Mouse (Mus musculus) neural tube, embryonic 15.5 days (tissue): ENCODE results near the gene Olfr91. TPM values are rescaled to one million over a fixed set of nuclear protein-coding genes. Genes with fewer than 3 reads are reported as not detected.

Experiments
- ATAC-seq: fragments of 200-750 bp; cut with Nextera tagmentation; 2 replicates; pipeline ENCODE4 v1.8.0; 2017; ENCODE audit warnings: mild to moderate bottlenecking, moderate TSS enrichment, moderate library complexity; ENCODE audit not compliant: low FRiP score
- H3K27ac ChIP-seq: fragments of 300-500 bp; sonication (generic); replicated peaks from 2 replicates; pipeline ENCODE4 v1.5.1; 2015; ENCODE audit warnings: mild to moderate bottlenecking, inconsistent platforms
- H3K27me3 ChIP-seq: fragments of 300-500 bp; sonication (generic); replicated peaks from 2 replicates; pipeline ENCODE4 v1.6.1; 2015; ENCODE audit warnings: inconsistent platforms
- H3K36me3 ChIP-seq: fragments of 300-500 bp; sonication (generic); 2 replicates; pipeline ENCODE4 v1.6.1; 2015; ENCODE audit warnings: inconsistent platforms
- H3K4me1 ChIP-seq: fragments of 300-500 bp; sonication (generic); 2 replicates; pipeline ENCODE4 v1.6.1; 2015; ENCODE audit warnings: inconsistent platforms
- H3K4me2 ChIP-seq: fragments of 300-500 bp; sonication (generic); 2 replicates; pipeline ENCODE4 v1.6.1; 2015; ENCODE audit warnings: inconsistent platforms, mild to moderate bottlenecking, moderate library complexity
- H3K4me3 ChIP-seq: fragments of 300-500 bp; sonication (generic); replicated peaks from 2 replicates; pipeline ENCODE4 v1.5.1; 2015; ENCODE audit warnings: mild to moderate bottlenecking, inconsistent platforms
- H3K9ac ChIP-seq: fragments of 300-500 bp; sonication (generic); replicated peaks from 2 replicates; pipeline ENCODE4 v1.6.1; 2015; ENCODE audit warnings: mild to moderate bottlenecking, inconsistent platforms
- H3K9me3 ChIP-seq: fragments of 300-500 bp; sonication (generic); replicated peaks from 2 replicates; pipeline ENCODE4 v1.6.1; 2016; ENCODE audit warnings: inconsistent platforms
- WGBS: fragments of 180-500 bp; shearing (Covaris S2); methylation state at CpG from one replicate; pipeline ENCODE4 v1.1.7; 2015; ENCODE audit warnings: mixed read lengths; 5-methylcytosine and 5-hydroxymethylcytosine counted together
- polyA plus RNA-seq: library from polyadenylated mRNA; unstranded; fragments of >200 nt; fragmentation: Nextera tagmentation; extraction: Ambion mirVana; gene quantifications from 2 replicates; pipeline ENCODE4 v1.2.1, GENCODE M21; 2015

Olfr91 gene
- polyA plus RNA-seq, 1 experiment from 2014 or later, result not detected

DNA sequence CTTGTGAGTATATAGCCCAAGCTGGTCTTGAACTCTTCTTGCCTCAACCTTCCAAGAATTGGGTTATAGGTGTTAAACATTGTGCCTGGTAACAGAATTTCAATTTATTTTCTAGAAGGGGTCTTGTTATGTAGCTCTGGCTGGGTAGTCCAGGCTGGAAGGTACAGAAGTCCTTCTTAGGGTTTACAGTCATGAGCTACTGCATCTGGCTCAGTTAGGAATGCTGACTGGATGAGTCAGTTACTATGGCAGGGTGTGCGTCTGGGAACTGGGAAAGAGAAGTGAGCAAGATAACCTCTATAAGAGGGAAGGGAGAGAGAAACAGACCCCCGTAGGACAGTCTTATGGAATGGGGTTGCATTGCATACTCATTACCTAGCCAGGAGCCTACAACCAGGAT, 22.3 kb downstream of the Olfr91 start:
- H3K4me2 ChIP-seq, result no peak overlapping the region
- no peaks in the 10 kb centered on the region for H3K27me3 ChIP-seq
- peaks cover 52% of the 10 kb centered on the region for H3K36me3 ChIP-seq
- no peak for ATAC-seq
- peaks cover 14% of the 10 kb centered on the region for H3K4me1 ChIP-seq
- WGBS, result 98% methylated on average over 2 of the region's 2 CpGs
- H3K9me3 ChIP-seq, result no peaks in the 10 kb centered on the region
- H3K9ac ChIP-seq, result no peak overlapping the region
- no peak overlapping the region for H3K4me3 ChIP-seq
- no peak overlapping the region for H3K27ac ChIP-seq

- Histone ChIP-seq H3K36me3 (peaks cover 58% of the 10 kb centered on the region), H3K9ac (no peak overlapping the region)
These were observed 22.9 kb downstream of the Olfr91 start for GRCm38 (mm10) chr17:37075181-37075580.

DNA sequence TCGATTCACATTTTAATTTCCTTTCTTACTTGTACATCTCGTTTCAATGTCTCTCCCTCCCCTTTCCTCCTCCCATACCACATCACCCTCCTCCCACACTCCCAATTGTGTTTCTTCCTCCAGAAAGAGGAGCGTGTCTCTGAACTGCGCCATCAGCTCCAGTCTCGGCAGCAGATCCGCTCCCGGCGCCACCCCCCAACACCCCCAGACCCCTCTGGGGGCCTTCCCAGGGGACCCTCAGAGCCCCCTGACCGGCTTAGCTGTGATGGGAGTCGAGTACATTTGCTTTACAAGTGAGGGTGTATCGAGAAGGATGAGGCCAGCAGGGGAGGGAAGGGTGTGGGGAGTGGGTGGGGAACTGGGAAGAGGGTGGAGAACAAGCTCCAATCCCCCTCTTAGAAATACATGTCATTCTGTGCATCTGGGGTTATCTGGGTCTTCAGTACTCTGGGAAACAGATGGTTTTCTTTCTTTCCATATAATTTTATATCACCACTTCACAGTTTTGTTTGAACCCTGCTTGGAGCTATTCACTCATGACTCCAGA, 25.3 kb downstream of the Olfr91 start:
- Histone ChIP-seq H3K4me3 (no peak overlapping the region), H3K4me1 (no peaks in the 10 kb centered on the region), H3K27me3 (no peaks in the 10 kb centered on the region), H3K36me3 (peaks cover 80% of the 10 kb centered on the region), H3K27ac (no peak overlapping the region; the same call in 1 of the 2 replicates), H3K4me2 (no peak overlapping the region), H3K9me3 (no peaks in the 10 kb centered on the region), H3K9ac (no peak overlapping the region)
- WGBS, result 38% methylated on average over 11 of the region's 11 CpGs
- no peak for ATAC-seq

More at GRCm38 (mm10) chr17:37075181-37075580, 22.9 kb downstream of the Olfr91 start:
- Histone ChIP-seq H3K4me1 (peaks cover 12% of the 10 kb centered on the region), H3K4me3 (no peak overlapping the region), H3K27me3 (no peaks in the 10 kb centered on the region), H3K9me3 (no peaks in the 10 kb centered on the region), H3K27ac (no peak overlapping the region), H3K4me2 (no peak overlapping the region)
- 93% methylated on average over 6 of the region's 6 CpGs for WGBS
- ATAC-seq, result no peak

DNA sequence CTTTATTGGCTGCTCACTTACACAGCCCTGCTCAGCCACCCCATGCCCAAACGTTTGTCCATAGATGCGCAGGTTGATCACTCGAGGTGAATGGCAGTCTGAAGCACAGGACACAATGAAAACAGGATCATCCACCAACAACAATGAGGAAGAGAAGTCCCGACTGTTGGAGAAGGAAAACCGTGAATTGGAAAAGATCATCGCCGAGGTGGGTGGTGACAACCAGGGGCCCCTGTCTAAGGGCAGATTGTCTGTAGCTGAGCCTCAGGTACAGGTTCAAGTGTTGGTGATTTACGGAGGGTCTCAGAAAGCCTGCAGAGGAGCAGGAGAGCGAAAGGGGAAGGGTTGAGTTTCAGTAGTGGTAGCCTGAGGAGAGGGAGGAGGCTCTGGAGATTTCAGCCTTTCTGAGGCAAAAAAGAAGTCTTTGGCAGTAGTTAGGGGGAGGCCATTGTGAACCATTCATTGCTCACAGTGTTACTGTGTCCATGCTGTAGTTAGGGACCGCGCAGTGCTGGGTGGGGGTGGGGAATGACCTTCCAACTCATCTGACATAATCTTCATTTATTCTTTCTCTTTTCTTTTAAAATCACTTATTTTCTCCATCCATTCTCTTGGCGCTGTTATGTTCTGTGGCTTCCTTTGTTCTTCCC, 25.9 kb downstream of the Olfr91 start:
- Histone ChIP-seq H3K27ac (no peak overlapping the region), H3K9me3 (no peaks in the 10 kb centered on the region), H3K4me3 (no peak overlapping the region), H3K36me3 (peaks cover 86% of the 10 kb centered on the region), H3K27me3 (no peaks in the 10 kb centered on the region), H3K4me1 (no peaks in the 10 kb centered on the region), H3K4me2 (no peak overlapping the region), H3K9ac (no peak overlapping the region)
- peak; percentile 16; the same call in 1 of the 2 replicates for ATAC-seq
- 63% methylated on average over 12 of the region's 12 CpGs for WGBS

DNA sequence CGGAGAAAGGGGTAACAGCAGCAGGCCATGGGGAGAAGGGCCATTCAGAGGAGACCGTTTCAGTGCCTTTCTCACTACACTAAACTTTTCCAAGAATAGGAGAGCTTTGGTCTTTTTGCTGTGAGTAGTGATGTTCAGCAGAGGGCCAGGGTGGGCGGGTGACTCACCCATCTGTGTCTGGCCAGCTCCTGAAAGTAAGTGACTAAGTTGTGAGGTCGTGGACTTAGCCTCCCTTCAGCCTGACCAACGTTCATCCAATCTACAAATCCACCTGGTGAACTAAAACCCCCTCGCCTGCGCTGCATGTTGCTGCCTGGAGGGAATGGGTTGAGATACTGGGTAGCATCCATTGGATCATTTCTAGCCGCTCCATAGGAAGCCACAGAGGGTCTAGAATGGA, 28.0 kb downstream of the Olfr91 start:
- ATAC-seq, result no peak
- WGBS, result 89% methylated on average over 8 of the region's 8 CpGs

DNA sequence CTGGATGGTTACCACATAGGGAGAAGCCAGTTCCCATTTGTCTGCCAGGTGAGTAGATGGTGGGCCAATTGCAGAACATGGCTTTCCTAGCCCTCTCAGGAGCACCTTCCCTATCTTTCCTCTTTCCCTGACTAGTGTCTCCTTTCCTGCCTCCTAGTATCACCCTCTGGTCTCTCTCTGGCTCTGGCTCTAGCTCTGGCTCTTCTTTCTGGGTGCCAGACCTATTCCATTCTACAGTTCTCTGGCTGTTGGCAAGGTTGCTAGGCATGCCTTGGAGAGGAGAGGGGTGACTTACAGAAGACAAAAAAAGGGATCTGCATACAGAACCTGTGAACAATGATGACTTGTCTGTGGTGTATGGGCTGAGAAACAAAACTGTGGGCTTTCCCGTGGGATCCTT, 30.2 kb downstream of the Olfr91 start:
- Histone ChIP-seq H3K36me3 (peaks cover 92% of the 10 kb centered on the region), H3K9me3 (no peaks in the 10 kb centered on the region), H3K4me2 (no peak overlapping the region), H3K4me1 (no peaks in the 10 kb centered on the region), H3K27ac (no peak overlapping the region), H3K9ac (no peak overlapping the region), H3K4me3 (no peak overlapping the region), H3K27me3 (no peaks in the 10 kb centered on the region)
- 85% methylated on average over 1 of the region's 1 CpGs for WGBS
- no peak for ATAC-seq

More for the DNA sequence above, 28.0 kb downstream of the Olfr91 start:
- no peaks in the 10 kb centered on the region for H3K27me3 ChIP-seq
- no peaks in the 10 kb centered on the region for H3K9me3 ChIP-seq
- no peaks in the 10 kb centered on the region for H3K4me1 ChIP-seq
- no peak overlapping the region for H3K9ac ChIP-seq
- no peak overlapping the region for H3K27ac ChIP-seq
- H3K36me3 ChIP-seq, result peaks cover 89% of the 10 kb centered on the region
- H3K4me3 ChIP-seq, result no peak overlapping the region
- no peak overlapping the region for H3K4me2 ChIP-seq

DNA sequence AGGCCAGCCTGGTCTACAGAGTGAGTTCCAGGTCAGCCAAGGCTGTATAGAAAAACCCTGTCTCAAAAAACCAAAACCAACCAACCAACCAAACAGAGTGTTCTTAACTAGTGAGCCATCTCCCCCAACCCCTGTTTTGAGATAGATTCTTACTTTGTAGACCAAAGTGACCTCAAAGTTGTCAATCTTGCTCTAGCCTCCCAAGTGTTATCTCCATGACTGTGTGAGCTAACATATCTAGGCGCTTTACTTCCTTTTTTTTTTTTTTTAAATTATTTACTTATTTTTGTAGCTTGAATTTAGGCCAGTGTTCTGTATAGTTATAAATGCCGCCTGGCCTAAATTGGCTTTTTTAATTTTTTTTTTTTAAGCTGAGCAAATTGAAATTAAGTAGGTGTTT, 32.1 kb downstream of the Olfr91 start:
- Histone ChIP-seq H3K9ac (no peak overlapping the region), H3K4me3 (no peak overlapping the region), H3K27me3 (no peaks in the 10 kb centered on the region), H3K9me3 (no peaks in the 10 kb centered on the region), H3K4me2 (no peak overlapping the region), H3K4me1 (no peaks in the 10 kb centered on the region), H3K36me3 (peaks cover 98% of the 10 kb centered on the region), H3K27ac (no peak overlapping the region)
- WGBS, result 98% methylated on average over 2 of the region's 2 CpGs
- no peak for ATAC-seq

DNA sequence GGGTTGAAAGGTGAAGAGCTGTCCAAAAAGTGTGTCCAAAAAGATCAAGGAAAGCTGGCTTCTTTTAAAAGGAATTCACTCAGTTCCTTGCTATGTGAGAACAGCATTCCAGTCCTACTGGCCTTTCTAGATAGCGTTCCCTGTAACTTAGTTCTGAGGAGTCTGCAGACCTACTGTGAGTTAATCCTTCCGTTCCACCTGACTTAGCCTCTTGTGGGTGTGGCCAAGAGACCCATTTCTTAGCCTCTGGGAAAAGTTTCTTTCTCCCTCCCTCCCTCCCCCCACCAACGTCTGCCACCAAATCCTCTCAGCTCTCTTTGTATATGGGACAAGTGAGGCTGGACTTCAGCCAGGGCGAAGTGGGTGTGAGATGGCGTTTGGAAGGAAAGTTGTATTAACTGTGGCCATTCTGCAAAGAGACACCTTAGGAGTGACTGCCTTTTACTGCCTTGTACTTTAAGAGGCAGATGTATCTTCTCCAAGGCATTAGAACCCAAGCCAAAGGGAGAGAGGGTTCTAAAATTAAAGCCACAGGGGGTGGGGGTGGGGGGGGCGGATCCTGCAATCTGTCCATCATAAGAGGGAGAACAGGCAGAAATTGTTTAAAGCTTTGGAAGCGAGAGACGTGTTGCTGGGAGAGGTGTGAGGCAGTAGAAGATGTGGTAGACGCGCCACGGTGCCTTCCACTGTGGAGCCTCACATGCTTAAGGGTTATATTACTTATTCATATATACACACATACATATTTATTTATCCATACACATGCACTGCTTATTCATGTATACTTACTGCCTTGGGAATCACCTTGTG, 34.2 kb downstream of the Olfr91 start:
- no peak for ATAC-seq
- H3K27ac ChIP-seq, result no peak overlapping the region
- no peak overlapping the region for H3K4me3 ChIP-seq
- H3K4me2 ChIP-seq, result no peak overlapping the region
- no peak overlapping the region for H3K9ac ChIP-seq
- no peaks in the 10 kb centered on the region for H3K27me3 ChIP-seq
- H3K9me3 ChIP-seq, result no peaks in the 10 kb centered on the region
- H3K36me3 ChIP-seq, result peaks cover 89% of the 10 kb centered on the region
- H3K4me1 ChIP-seq, result no peaks in the 10 kb centered on the region
- 86% methylated on average over 11 of the region's 11 CpGs for WGBS

GRCm38 (mm10) chr17:37063063-37063462, 35.0 kb downstream of the Olfr91 start:
- Histone ChIP-seq H3K27ac (no peak overlapping the region), H3K4me3 (no peak overlapping the region), H3K4me1 (no peaks in the 10 kb centered on the region), H3K27me3 (no peaks in the 10 kb centered on the region), H3K9me3 (no peaks in the 10 kb centered on the region), H3K36me3 (peaks cover 90% of the 10 kb centered on the region), H3K9ac (no peak overlapping the region), H3K4me2 (no peak overlapping the region)
- ATAC-seq, result no peak
- 81% methylated on average over 10 of the region's 10 CpGs for WGBS

GRCm38 (mm10) chr17:37062101-37062641, 35.9 kb downstream of the Olfr91 start:
- no peak overlapping the region for H3K27ac ChIP-seq
- 88% methylated on average over 10 of the region's 10 CpGs for WGBS
- H3K36me3 ChIP-seq, result peaks cover 86% of the 10 kb centered on the region
- ATAC-seq, result no peak
- H3K4me1 ChIP-seq, result no peaks in the 10 kb centered on the region
- no peak overlapping the region for H3K4me2 ChIP-seq
- no peaks in the 10 kb centered on the region for H3K9me3 ChIP-seq
- H3K27me3 ChIP-seq, result no peaks in the 10 kb centered on the region
- no peak overlapping the region for H3K4me3 ChIP-seq
- H3K9ac ChIP-seq, result no peak overlapping the region

DNA sequence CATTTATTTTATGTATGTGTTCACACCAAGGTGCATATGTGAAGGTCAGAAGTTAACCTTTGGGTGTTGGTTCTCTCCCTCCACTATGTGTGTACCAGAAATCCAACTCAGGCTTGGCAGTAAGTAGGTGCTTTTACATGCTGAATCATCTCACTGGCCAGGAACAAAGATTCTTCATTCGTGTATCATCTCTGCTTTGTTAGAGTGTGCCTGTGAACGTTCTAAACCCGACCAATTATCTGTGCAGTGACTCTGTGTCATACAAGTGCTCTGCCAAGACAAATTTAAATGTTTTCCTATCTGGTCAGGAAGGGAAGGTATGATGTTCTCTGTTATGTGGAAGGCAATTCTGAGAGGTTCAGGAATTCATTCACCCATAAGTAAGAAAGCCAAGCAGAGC, 36.6 kb downstream of the Olfr91 start:
- no peaks in the 10 kb centered on the region for H3K9me3 ChIP-seq
- H3K27ac ChIP-seq, result no peak overlapping the region; the same call in 1 of the 2 replicates
- H3K36me3 ChIP-seq, result peaks cover 85% of the 10 kb centered on the region
- H3K4me1 ChIP-seq, result peaks cover 3% of the 10 kb centered on the region; the same call in 1 of the 2 replicates
- no peak overlapping the region for H3K4me2 ChIP-seq
- ATAC-seq, result no peak
- H3K27me3 ChIP-seq, result no peaks in the 10 kb centered on the region
- WGBS, result 73% methylated on average over 3 of the region's 3 CpGs
- H3K4me3 ChIP-seq, result no peak overlapping the region
- H3K9ac ChIP-seq, result no peak overlapping the region
